Mouse (Mus musculus) induced T-regulatory cell, adult 2 months (primary cell): Measurements from ENCODE around the gene Ice1.

Experiments
- DNase-seq: peaks from one replicate; pipeline ENCODE4 v3.0.0-alpha.2; 2012; ENCODE audit warnings: low read depth

Gene Ice1

DNA sequence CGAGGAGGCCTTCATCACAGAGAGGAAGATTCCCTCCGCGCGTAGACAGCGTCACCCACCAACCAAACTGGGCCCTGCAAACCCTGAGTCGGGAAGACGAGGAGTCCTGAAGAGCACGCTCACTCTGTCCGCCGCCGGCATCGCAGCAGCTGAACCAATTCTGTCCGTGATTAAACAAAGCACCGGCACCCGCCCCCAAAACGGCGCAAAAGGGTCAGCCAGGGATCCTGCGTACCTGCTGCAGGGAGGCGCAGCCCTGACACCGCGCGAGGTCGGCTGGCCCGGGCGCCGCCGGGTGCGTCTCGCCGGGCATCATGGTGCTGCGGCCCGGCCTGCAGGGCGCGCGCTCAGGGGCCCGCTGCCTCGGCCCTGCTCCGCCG, at the start of gene Ice1:
Gene Ice1 (minus strand): TSS at position 353 of the 380 bp plus-strand sequence.
- DNase-seq, result no peak

DNA sequence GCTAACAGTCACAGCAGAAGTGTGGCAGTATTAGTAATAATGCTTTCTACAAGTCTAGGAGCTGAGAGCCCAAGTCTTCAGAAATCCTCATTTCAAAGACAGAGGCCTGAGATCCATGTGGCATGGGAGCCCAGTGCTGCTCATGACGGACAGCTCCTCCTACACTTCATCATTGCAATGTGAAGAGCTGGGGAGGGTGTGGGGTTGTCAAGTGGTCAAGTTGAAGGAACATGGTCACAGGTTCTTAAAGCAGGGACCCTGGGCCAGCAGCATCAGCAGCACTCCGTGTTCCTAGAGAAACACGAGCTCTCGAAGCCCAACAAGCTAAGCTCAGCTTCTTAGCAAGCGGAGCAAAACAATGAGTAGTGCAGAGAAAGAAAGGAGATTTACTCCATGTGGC, 48.4 kb upstream of the Ice1 start:
- DNase-seq, result no peak

DNA sequence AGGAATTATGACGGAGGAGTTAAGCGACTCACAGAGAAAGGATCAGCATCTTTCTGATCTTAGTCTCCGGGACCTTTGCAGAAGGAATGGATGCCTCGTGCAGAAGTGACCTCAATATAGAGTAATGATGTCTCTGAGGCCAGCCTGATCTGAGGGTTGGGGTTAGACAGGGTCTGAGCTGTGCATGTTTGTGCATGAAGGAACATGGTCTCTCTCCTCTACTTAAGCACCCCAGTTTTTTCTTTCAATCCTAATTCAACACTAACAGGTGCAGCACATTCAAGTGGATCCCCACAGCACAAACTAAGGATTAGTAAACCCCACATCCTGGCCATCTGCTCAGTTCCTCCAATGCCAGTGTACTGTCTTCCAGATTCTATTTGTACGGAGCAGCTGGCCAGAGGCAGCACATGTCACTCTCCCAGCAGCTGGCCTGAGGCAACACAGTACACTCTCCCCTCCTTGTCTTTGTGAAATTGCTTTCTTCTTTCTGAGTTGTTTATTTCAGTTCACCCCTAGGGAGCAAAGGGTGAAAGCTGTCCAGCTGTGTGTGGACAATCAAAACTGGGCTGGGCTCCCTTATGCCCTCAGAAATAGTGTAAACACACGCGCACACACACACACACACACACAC, 47.7 kb upstream of the Ice1 start:
- no peak for DNase-seq

DNA sequence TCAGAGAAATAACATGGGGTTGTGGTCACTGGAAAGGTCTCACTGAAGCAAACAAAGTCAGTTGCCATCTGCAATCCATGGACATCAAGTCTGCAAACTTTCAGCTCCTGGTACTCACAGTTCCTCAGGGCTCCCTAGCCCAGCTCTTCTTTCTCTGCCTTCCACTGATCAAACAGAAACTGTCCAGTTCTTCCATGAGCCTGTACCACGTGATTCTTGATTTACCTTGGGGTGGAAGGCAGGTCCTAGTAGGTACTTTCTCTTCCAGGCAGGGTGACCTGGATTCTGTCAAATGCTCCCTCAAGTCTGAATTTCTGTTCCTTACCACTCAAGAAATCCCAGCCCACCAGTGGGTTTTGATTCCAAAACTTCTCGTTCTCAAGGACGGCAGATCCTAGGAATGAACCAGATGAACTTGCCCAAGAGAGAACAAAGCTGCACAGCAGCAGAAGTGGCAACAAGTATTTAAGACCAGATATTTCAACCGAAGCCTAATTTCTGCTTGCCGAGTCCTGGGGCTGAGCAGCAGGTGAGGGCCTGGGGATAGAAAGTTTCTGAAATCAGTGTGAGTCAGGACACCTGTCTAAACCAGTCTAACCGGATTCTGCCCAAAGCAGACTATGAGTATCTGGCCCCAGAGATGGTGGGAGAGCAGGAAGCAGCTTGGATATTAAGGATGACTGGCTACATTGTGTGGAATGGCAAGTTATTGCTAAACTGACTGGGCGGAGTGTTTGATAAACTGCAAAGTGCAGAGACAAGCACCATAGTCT, 44.2 kb upstream of the Ice1 start:
- DNase-seq, result no peak

DNA sequence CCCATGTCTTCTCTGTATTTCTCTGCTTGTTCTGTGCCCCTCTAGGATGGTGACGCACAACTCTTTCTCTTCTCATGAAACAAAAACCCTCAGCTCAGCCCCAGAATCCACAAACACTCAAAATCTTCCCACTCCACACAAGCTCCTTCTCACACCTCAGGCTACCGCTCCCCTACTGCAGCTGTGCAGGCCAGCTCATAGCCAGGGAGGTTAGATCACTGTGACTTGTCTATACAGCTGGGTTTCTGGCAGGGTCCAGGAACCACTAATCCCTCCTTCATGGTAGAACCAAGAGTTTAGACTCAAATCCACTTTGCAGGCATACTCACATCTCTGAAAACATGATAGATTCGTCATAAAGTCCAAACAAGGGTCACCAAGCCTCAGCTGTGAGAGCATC, 42.9 kb upstream of the Ice1 start:
- DNase-seq, result no peak

DNA sequence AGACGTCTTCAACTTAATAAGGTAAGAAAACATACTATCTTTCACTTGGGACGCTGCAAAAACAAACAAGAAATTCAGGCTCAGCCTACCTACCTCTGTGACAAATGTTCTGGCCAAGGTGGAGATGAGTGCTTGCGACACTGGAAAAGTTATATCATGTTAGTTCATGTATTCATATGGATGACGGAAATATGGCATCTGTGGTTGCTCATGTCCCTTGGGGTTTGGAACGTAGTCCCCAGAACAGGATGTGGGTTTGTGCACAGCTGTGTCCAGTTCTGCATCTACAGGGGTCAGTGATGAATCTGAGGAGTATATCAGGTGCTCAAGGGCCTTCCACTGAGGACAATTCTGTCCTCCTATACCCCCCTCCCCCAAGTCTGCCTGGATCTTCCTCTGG, 40.3 kb upstream of the Ice1 start:
- DNase-seq, result no peak

DNA sequence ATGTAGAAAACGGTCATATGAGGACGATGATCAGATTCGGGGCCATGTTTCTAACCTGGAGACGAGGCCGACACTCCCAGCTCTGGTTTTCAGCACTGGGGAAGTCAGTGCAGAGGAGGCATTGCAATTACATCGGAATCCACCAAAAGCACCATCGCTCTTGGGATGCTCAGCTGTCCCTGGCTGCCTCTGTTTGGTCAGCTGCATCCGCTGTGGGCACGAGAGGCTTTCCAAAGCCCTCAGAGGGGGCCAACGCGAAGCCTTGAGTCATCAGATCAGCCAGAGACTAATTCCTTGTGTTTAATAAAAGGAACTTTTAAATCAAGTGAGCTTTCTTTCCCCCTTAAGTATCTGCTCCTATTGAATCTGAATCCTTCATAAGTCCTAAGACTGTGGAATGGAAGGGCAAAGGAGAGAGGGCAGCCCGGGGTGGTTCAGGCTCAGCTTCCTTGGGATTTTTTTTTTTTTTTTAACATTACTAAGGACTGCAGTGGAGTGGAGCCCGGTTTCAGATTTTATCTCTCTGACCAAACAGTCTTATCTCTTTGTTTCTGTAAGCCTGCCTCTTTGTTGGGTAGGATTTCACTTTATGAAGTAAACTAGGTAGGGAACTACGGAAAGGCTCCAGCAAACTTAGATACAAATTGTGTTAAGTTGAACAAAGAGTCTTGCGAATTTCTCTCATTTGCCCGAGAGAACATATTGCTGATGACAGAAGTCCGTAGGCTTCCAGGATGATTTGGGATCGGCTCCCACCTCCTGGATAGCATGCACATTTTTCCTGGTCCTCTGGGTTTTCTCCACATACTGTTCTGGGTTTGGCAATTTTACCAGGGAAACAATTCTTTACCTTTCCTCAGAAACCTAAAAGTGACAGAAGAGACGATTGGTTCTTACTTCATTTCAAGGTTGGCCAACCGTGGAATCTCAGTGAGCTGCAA, 39.1 kb upstream of the Ice1 start:
- DNase-seq, result no peak

DNA sequence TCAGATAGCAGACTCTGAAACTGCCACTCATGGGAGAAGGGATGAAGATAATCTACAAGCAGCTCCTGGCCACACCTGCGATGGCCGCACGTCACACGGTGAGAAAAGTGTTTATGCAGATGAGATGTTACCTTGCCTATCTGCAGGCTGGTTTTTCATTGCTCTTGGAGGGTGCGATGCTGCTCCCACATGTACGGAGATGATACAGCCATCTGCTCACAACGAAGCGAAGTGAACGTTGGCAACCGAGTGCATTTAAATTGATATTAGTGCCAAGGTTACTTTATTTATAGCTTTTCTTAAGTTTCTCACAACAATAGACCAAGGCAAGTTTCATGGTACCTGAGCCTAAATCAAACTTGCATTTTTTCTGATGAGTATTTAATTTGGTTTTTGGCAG, 37.6 kb upstream of the Ice1 start:
- no peak for DNase-seq

DNA sequence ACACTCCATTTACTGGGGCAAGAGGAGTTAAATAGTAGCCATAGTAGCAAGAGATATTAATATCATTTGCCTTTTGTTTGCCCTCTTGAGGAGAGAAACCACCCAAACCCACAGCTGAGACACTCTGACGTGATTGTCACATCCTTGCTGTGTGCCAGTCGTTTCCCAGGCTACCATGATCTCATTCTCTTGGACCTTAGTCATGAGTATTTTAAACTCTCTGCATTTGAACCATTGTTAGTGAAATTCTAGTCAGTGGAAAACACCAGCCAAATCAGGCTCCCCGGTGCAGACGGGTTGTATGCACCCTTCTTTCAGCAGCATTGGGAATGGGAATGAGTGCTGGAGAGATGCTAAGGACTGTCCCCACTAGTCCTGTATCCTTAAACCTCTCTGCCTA, 32.6 kb upstream of the Ice1 start:
- no peak for DNase-seq

DNA sequence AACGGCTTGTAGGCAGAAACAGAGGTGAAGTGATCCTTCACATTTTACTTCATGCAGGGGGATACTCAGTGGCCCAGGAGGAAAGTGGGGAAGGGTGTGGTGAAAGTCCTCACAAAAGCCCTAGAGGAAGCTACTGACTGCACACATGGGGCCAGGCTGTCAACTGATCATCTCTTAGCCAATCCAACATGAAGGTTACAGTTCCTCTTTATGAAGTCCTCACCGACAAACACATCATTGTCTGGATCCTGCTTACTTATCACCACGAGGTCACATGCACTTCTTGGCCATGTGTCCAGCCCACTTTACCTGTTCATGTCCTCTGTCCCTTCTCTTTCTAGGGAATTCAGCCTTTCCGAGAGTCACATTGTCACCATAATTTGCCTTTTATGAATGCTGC, 22.3 kb upstream of the Ice1 start:
- DNase-seq, result no peak

DNA sequence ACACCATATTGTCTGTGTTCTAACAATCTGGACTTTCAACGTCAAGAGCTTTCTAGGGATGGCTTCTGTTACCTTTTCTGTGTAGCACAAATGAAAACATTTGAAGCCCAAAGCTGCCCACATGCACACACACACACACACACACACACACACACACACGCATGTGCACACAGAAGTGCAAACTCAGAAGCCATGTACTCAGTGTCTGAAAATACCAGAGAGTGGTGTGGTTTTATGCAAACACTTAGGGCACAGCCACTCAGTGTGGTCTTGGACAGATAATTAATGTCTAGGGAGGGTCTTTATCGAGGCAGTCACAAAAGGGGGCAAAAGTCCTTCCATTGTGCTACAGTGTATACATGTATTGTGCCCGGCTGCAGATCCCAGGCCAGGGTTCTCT, 19.3 kb upstream of the Ice1 start:
- no peak for DNase-seq

DNA sequence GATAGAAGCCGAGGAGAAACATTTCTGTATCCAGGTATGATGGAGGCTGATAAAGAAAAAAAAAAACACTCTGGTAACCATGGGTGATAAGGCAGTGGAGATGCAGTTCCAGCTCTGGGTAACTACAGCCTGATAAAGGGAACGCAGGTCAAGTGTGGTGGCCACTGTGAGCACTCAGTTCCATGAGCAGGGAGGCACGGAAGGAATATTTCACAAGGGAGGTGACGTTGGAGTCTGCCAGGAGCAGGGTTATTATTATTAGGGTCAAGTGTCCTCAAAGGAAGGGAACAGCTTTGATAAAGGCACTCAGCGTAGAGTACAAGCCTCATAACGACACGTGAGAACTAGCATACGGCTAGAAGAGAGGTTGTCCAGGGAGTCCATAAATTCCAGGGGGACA, 18.9 kb upstream of the Ice1 start:
- no peak for DNase-seq

DNA sequence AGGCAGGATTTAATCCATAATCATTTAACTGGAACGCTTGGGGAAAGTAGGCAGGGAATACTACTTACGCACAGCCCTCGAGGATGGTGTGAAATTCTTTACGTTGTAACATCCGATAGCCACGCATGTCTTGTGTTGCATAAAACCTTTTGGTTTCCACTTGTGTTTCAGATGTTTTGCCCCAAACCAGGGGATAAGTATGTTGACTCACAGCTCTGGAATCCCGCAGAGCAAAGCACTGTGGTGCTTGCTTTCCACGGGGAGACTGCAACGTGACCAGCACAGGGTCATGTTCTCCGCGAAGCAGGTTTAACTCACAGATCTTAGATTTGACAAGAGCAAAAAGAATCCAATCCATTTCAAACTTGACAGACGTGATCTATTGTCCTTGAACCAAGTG, 18.1 kb upstream of the Ice1 start:
- no peak for DNase-seq

DNA sequence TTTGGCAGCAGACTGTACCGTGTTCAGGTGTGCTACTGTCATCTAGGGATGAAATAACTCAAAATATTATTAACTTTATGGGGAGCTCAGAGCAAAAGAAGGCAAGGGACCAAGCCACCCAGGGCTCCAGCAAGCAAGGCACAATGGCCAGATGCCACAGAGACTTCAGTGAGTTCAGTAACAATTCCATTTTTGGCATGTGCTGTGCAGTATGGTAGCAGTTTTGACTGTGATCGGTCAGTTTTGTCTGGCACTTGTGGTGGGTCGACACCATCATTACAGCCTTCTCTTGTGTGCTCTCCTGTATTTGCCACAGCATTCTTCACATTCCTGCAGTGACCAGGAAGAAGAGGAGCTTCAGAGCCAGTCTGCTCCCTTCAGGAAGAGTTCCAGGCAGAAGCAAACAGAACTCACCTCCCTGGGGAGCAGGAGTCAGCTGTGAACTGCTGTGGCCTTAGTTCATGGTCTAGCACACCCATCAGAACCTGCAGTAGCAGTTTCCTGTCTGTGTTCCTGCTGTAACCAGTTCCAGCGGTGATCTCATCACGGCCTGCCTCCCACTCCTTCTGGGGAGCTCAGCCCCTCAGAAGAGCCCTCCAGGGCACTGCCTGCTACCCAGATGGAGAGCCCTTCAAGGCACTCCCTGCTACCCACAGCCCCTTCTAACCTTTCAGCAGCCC, 16.8 kb upstream of the Ice1 start:
- DNase-seq, result no peak

DNA sequence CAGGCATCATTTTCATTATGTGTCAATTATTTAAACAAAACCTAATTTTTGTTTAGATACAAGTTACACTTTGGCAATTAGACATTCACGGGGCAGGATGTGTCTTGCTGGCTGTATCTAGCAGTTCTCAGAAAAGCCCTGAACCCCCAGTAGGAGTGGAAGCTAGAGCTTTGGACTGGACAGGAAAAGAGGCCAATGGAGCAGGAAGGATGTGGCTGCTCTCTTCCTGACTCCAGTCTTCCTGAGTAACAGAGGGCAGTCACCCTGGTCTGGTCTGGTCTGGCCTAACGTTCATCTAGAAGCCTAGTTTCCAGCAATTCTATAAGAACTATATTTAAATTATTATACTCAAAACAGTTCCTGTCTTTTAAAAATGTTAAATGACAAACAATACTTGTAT, 16.0 kb upstream of the Ice1 start:
- DNase-seq, result no peak

DNA sequence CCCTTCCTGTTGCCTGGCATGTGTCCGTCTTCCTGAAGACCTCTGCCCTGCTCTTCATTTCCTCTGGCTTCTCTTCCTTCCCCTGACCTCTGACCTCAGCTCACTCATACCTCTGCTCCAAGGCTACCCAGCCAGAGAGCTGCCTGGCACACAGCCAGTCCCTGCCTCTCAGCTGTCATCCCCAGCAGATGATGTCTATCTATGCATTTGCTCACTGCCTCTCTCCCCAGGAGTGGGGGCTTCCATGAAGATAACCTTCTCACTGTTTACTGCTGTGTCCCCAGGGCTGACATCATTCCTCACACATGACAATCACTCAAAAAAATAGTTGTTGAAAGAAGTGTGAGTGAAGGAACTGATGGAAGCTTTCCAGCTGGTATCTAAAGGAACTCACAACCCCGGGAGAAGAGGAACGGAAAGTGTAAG, 12.6 kb upstream of the Ice1 start:
- DNase-seq, result no peak

DNA sequence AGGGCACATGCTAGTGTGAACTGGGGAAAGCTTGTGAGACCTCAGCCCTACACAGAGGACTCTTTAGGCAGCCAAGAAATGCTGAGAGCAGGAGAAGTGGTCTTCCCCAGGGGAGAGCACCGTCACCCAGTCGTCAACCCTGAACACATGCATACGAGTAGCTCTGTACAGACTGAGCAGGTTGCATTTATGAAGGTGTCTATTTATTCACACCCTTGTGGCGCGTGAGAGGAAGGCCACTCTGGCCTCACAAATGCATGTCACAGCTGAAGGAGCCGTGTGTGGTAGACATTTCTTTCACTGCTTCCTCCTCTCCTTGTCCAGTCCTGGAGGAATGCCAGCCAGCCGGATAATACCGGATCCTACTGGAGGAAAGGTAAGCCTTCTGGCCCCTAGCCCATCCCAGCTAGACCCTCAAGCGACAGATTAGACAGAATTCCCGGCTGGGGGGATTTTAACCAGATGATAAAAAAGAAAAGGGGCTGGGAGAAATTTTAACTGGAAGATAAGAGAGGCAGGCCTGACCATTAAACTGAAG, 8.6 kb upstream of the Ice1 start:
- DNase-seq, result no peak

DNA sequence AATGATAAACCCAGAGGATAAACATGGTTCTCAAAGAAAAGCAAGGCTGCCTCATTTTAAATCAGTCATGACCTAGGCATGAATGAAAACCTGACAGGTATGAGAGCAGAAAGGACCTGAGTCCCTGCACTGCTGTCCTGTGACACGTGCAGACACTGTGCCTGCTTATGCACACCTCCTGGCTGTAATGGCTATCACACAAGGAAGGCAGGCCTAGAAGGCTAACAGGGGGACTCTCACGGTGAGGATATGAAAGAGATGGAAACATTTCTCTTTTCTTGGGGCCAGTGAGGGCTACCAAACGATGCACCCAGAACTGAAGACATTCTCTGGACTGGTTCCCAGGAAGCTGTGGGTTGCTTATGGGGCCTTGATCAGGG, 6.6 kb upstream of the Ice1 start:
- DNase-seq, result no peak

DNA sequence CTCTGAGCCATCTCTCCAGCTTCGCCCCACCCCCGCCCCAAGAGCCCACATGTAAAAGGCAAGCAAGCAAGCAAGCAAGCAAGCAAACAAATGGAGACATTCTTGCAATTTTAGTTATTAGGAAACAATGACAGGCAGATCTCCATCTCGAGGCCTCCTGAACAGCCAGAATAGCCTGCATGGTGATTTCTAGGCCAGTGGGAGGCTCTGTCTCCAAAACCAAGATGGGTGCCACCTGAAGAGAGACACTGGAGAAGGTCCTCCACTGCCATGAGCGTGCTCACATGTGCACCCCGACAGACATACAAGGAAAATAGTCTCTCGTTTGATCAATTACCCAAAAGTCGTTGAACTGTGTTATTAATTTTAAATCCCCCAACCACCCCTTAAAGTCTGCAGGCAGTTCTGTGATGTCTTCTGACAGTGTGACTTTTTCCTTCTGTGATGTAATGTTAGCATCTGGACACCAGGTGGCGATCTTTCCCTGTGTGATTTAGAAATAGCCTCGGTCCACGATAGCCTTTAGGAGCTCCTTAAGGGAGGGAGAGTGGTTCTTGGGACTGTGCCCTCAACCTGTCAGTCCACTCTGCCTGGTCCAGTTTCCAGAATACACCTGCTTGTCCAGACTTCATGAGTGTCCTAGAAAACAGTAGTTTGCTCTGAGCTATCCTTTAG, 6.1 kb upstream of the Ice1 start:
- DNase-seq, result peak; percentile 82

DNA sequence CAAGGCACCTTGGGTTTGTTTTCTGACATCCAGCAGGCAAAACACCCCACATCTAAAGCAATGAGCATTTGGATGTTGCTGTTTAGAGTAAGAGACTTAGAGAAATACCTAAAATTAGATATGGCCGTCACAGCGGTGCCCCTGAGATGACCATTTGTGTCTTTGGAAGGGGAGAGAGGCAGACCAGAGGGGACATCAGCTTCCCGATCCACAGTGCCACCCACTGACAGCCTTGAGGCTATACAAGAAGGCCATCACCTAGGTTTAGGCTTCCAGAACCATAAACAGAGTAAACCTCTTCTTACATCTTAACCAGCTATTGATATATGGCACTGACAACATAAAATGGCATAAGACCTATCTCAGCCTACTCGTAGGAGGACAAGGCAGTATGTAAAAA, 4.5 kb upstream of the Ice1 start:
- no peak for DNase-seq

DNA sequence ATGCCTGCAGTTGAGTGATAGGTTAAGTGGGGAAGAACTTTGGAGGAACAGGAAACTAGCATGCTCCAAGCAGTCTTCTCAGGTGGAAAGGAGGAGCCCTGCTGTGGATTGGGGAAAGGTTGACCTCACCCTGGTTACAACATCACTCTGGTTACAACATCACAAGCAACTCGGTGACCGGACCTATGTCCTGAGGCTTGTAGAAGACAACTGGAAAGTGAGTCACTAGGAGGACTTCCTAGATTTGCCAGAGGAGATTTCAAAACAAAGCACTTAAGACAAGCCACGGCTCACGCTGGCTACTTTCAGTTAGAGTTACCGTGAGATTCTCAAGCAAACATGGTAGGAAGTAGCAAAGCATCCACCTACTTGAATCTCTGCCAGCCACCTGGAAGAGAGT, 3.9 kb upstream of the Ice1 start:
- DNase-seq, result no peak

DNA sequence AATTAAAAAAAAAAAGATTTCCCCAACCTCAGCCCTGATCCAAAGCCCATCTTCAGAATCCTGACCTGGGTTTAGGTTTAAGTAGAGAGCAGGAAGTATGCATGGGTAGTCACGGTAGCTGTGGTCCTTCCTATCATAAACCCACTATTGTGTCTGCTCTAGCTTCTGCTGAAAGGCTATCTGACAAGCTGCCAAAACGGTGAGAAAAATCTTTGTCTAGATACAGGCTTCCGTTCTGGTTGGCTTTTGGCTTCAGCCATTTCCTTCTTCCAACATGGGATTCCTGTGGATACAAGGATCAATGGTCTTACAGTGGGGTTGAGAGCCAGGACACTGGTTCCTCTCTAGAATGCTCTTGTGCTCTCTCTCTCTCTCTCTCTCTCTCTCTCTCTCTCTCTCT, 2.2 kb upstream of the Ice1 start:
- no peak for DNase-seq
